Mouse (Mus musculus): ENCODE data around the gene Fastk. TPM values are rescaled to one million over a fixed set of nuclear protein-coding genes. Genes with fewer than 3 reads are reported as not detected.

Fastk gene
- polyA plus RNA-seq, 1 experiment from 2014 or later, result 135 TPM

DNA sequence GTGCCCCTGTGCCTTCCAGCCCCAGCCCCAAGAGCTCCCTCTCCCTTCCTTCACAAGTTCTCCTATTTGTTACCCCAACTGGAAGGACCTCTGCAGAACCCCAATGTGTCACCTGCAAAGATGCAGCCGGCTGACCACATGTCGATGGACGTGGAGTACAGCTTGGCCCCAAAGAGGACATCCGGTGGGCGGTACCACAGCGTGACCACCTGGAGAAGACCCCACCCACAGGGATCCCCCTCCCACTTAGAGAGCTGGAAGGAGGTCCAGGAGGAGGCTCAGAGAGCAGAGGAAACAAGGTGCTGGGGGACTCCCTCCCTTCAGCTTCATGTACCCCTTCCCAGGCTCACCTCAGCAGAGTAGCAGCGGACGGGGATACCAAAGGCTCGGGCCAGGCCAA is 24.7 kb downstream of the Fastk start:
- Histone ChIP-seq H3K4me2 (replicated peaks) (no peak overlapping the region), H3K9me3 (replicated peaks) (no peaks in the 10 kb centered on the region), H3K27me3 (no peaks in the 10 kb centered on the region), H3K36me3 (peaks cover 25% of the 10 kb centered on the region), H3K4me1 (peaks cover 30% of the 10 kb centered on the region), H3K9ac (no peak overlapping the region), H3K4me3 (replicated peaks) (no peak overlapping the region), H3K27ac (replicated peaks) (no peak overlapping the region)
- no peak for ATAC-seq (ENCODE audit: insufficient number of reproducible peaks, low FRiP score, low TSS enrichment, low read depth)
- 85% methylated on average over 9 of the region's 9 CpGs for WGBS

DNA sequence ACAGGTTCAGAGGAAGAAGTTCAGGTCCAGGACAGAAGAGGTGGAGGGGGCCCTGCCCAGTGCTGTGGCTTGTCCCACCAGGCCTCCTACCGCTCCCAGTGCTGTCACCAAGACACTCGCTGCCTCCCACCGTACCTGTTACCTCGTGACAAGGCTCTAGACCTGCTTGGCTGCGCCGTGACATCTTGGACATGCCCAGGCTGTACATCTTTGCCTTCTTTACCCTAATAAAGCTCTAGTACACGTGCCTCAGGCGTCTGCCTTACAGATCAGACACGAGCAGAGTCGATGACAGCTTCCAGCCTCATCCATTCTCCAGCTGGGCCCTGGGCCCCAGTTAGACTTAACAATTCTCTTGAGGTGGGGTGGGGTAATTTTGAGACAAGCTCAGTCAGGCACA is 27.5 kb downstream of the Fastk start:
- ATAC-seq (ENCODE audit: insufficient number of reproducible peaks, low FRiP score, low TSS enrichment, low read depth), result no peak
- Histone ChIP-seq H3K4me2 (replicated peaks) (no peak overlapping the region), H3K9me3 (replicated peaks) (no peaks in the 10 kb centered on the region), H3K4me1 (peaks cover 32% of the 10 kb centered on the region), H3K36me3 (peaks cover 25% of the 10 kb centered on the region), H3K27ac (replicated peaks) (no peak overlapping the region), H3K9ac (no peak overlapping the region), H3K4me3 (replicated peaks) (no peak overlapping the region), H3K27me3 (no peaks in the 10 kb centered on the region)
- WGBS, result 75% methylated on average over 10 of the region's 10 CpGs

DNA sequence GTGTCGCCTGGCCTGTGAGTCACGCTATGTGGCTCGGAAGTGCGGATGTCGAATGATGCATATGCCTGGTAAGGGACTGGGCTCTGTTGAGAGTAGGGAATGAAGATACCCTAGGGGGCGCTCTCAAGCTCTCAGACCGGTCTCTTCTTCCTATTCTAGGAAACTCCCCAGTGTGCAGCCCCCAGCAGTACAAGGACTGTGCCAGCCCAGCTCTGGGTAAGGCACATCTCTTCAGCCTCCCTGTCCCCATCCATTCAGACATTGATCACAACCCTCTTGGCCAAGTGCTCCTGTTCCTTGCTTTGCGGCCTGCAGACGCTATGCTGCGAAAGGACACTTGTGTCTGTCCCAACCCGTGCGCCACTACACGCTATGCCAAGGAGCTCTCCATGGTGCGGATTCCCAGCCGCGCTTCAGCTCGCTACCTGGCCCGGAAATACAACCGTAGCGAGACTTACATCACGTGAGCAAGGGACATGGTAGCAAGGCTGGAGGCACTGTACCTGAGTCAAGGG is 28.8 kb downstream of the Fastk start:
- Histone ChIP-seq H3K4me3 (replicated peaks) (no peak overlapping the region), H3K9ac (no peak overlapping the region), H3K27ac (replicated peaks) (no peak overlapping the region), H3K27me3 (no peaks in the 10 kb centered on the region), H3K9me3 (replicated peaks) (no peaks in the 10 kb centered on the region), H3K4me2 (replicated peaks) (peak overlapping the region; percentile 28), H3K4me1 (peaks cover 28% of the 10 kb centered on the region), H3K36me3 (peaks cover 25% of the 10 kb centered on the region)
- 3% methylated on average over 21 of the region's 21 CpGs for WGBS
- ATAC-seq (ENCODE audit: insufficient number of reproducible peaks, low FRiP score, low TSS enrichment, low read depth), result peak; percentile 8; the same call in 1 of the 2 replicates

DNA sequence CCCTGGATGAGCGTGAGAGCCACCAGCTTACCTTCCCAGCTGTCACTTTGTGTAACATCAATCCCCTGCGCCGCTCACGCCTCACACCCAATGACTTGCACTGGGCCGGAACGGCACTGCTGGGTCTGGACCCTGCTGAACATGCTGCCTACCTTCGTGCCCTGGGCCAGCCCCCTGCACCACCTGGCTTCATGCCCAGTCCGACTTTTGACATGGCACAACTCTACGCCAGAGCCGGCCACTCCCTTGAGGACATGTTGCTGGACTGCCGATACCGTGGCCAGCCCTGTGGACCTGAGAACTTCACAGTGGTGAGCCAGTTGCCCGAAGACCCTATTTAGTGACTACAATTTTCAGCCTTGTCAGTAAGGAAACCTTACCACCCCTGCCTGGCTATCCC is 31.1 kb downstream of the Fastk start:
- 73% methylated on average over 13 of the region's 13 CpGs for WGBS
- Histone ChIP-seq H3K36me3 (peaks cover 1% of the 10 kb centered on the region), H3K27ac (replicated peaks) (no peak overlapping the region), H3K9me3 (replicated peaks) (no peaks in the 10 kb centered on the region), H3K4me1 (peaks cover 28% of the 10 kb centered on the region), H3K9ac (no peak overlapping the region), H3K4me3 (replicated peaks) (no peak overlapping the region), H3K4me2 (replicated peaks) (no peak overlapping the region), H3K27me3 (no peaks in the 10 kb centered on the region)
- no peak for ATAC-seq (ENCODE audit: insufficient number of reproducible peaks, low FRiP score, low TSS enrichment, low read depth)

DNA sequence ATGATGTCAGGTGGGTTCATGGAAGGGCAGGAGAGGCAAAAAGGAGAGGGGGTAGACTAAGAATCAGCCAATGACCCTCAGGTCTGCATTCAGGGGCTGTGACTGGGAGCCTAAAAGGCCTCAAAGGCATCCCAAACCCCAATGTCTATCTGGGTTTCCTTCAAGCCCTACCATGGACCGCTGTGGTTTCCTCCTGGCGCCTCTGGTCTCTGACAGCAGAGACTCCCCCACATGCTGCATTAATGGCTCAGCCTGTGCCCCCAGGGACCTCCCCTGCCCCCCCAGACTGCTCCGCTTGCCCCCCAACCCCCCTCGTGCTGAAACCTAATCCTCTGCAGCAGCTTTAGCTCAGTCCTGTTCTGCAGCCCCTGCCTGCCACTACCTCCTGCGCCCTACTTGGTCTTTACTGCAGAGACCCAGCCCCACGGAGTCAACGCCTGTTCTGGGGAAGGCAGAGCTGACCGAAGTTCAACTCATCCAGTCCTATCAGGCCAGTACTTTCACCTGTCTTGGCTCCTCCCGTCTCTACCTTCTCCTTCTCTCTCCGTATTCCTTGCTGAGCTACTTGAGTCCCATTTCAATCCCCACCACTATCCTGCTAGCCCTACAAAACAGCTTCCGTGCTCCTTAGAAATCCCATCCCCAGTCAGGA is 31.9 kb downstream of the Fastk start, which contains the start of gene Asic3:
Gene Asic3, plus strand, starts transcription at position 351 of the 652 bp plus-strand sequence.
- Histone ChIP-seq H3K9me3 (replicated peaks) (no peaks in the 10 kb centered on the region), H3K4me1 (peaks cover 28% of the 10 kb centered on the region), H3K27ac (replicated peaks) (no peak within 1 kb of the TSS), H3K4me2 (replicated peaks) (no peak within 1 kb of the TSS), H3K27me3 (no peaks in the 10 kb centered on the region), H3K4me3 (replicated peaks) (no peak within 1 kb of the TSS), H3K9ac (no peak within 1 kb of the TSS), H3K36me3 (0 out of 2 replicates have a peak, but pooled peaks cover 3% of the 10 kb centered on the region)
- WGBS, result 18% methylated on average over 11 of the region's 11 CpGs
- ATAC-seq (ENCODE audit: insufficient number of reproducible peaks, low FRiP score, low TSS enrichment, low read depth), result no peak

DNA sequence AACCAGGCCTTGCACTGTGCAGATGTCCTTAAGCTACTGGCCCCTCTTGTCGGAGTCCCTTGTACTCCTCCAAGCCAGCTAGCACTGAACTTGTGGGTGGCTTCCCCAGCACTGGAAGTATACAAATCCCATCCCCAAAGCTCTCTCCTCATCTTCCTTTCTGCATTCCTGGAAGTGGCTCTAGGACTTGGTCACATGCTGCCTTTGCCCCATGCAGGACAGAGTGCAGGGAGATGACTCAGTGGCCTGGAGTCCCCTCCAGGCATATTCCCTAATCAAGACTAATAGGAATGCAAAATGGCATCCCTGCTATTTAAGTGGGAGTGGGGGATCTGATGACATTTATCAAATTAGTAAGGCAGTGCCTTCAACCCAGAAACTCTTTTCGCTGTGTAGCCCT is 33.0 kb downstream of the Fastk start:
- no peak overlapping the region for H3K27ac ChIP-seq (replicated peaks)
- no peaks in the 10 kb centered on the region for H3K9me3 ChIP-seq (replicated peaks)
- H3K4me1 ChIP-seq, result peaks cover 28% of the 10 kb centered on the region
- WGBS, result 81% methylated on average over 2 of the region's 2 CpGs
- H3K4me3 ChIP-seq (replicated peaks), result no peak overlapping the region
- no peak overlapping the region for H3K4me2 ChIP-seq (replicated peaks)
- peaks cover 10% of the 10 kb centered on the region; the same call in 1 of the 2 replicates for H3K36me3 ChIP-seq
- H3K9ac ChIP-seq, result no peak overlapping the region
- ATAC-seq (ENCODE audit: insufficient number of reproducible peaks, low FRiP score, low TSS enrichment, low read depth), result no peak
- no peaks in the 10 kb centered on the region for H3K27me3 ChIP-seq

DNA sequence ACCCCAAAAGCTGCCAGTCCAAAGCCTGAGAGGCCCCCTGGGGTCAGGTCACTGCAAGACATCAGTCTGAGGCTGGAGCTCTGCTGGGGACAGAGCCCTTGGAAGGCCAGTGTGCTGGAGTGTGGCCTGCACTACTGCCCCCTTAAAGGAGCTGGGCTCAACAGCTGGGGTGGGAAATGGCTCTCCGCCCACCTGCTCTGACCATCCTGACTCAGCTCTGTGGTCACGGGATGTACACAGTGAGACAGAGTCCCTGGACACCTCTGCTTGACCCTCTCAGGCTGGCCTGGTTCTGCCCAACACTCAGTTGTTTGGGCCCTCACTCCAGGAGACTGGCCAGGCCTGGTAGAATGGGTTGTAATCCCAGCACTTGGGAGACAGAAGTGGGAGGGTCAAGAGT is 35.6 kb downstream of the Fastk start:
- Histone ChIP-seq H3K9me3 (replicated peaks) (no peaks in the 10 kb centered on the region), H3K4me1 (peaks cover 16% of the 10 kb centered on the region), H3K4me2 (replicated peaks) (no peak overlapping the region), H3K36me3 (peaks cover 28% of the 10 kb centered on the region), H3K4me3 (replicated peaks) (no peak overlapping the region), H3K27ac (replicated peaks) (no peak overlapping the region), H3K9ac (no peak overlapping the region), H3K27me3 (no peaks in the 10 kb centered on the region)
- 82% methylated on average over 2 of the region's 2 CpGs for whole genome bisulfite sequencing
- ATAC-seq (ENCODE audit: insufficient number of reproducible peaks, low FRiP score, low TSS enrichment, low read depth), result no peak

DNA sequence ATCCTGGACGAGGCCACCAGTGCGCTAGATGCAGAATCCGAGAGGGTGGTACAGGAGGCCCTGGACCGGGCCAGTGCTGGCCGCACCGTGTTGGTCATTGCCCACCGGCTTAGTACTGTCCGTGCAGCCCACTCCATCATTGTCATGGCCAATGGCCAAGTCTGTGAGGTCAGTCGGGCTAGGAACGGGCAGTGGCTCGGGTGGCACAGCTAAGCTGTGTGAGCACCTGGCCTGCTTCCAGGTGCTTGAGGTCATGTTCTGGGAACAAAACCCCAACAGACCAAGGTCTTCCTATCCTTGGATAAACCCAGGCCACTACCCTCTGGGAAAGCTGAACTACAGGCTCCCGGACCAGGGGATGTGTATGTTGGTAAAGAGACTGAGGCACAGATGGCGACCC is 36.4 kb downstream of the Fastk start:
- no peak for ATAC-seq (ENCODE audit: insufficient number of reproducible peaks, low FRiP score, low TSS enrichment, low read depth)
- Histone ChIP-seq H3K4me1 (peaks cover 12% of the 10 kb centered on the region), H3K9ac (no peak overlapping the region), H3K4me2 (replicated peaks) (no peak overlapping the region), H3K36me3 (peaks cover 34% of the 10 kb centered on the region), H3K4me3 (replicated peaks) (no peak overlapping the region), H3K27me3 (no peaks in the 10 kb centered on the region), H3K27ac (replicated peaks) (no peak overlapping the region), H3K9me3 (replicated peaks) (no peaks in the 10 kb centered on the region)
- WGBS, result 92% methylated on average over 13 of the region's 13 CpGs

DNA sequence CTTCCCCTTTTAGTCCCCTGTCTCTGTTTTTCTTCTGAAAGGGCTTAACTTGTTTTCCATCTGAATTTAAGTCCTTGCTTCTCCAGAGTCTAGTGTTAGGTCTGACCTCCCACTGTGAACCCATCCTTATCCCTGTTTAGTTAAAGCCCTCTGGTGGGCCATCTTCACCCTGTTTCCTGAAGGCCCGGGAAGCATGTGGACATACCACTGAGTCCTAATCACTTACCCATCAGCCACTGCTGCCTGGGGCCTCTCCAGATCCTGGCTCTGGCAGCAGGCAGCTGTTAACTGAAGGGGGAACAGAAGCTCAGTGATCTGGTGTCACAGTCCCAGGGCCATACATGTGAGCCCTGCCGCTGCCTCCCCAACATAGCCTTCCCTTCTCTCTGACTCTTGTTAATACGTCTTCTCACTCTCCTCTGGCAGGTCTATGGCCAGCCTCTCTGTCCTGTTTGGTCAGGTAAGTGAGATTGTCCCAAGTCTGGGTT is 39.7 kb downstream of the Fastk start:
- Histone ChIP-seq H3K27me3 (no peaks in the 10 kb centered on the region), H3K27ac (replicated peaks) (no peak overlapping the region), H3K4me3 (replicated peaks) (no peak overlapping the region), H3K9ac (no peak overlapping the region), H3K9me3 (replicated peaks) (no peaks in the 10 kb centered on the region), H3K4me2 (replicated peaks) (no peak overlapping the region), H3K4me1 (no peaks in the 10 kb centered on the region), H3K36me3 (peaks cover 65% of the 10 kb centered on the region)
- ATAC-seq (ENCODE audit: insufficient number of reproducible peaks, low FRiP score, low TSS enrichment, low read depth), result no peak
- 75% methylated on average over 3 of the region's 3 CpGs for WGBS

DNA sequence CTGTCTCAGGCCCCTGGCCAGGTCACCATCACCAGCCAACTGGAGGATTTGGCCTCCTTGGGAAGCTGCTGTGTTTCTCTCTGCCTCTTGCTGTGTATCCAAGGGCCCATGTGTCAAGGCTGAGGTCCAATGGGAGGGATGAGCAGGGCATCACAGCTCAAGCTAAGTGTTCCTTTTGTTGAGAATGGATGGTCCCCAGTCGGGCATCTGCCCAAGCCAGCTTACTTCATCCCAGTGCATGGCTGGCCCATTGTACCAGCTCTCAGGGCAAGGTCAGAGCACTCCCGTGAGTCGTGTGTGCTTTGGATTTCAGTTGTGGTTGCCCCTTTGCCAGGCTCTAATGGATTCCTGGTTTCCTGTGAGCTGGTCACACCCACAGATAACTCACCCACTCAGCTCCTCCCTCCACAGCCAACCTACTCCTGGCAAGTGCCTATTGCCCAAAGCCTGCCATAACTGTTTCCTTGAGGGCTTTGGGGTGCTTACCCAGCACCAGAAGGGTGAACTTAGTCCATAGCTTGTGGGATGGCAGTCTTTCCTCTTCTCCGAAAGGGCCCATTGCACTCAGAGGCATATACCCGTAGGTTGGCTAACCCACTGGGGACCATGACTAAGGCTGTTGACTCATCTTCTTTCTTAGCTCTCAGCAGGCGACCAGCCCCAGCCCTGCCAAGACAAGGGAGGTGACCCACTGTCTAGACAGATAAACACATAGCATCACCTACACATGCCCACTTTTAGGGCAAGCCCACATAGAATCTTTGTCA is 40.3 kb downstream of the Fastk start:
- Histone ChIP-seq H3K4me3 (replicated peaks) (no peak overlapping the region), H3K9me3 (replicated peaks) (no peaks in the 10 kb centered on the region), H3K36me3 (peaks cover 67% of the 10 kb centered on the region), H3K27ac (replicated peaks) (no peak overlapping the region), H3K4me1 (no peaks in the 10 kb centered on the region), H3K9ac (no peak overlapping the region), H3K27me3 (no peaks in the 10 kb centered on the region), H3K4me2 (replicated peaks) (no peak overlapping the region)
- no peak for ATAC-seq (ENCODE audit: insufficient number of reproducible peaks, low FRiP score, low TSS enrichment, low read depth)
- 72% methylated on average over 6 of the region's 6 CpGs for WGBS

DNA sequence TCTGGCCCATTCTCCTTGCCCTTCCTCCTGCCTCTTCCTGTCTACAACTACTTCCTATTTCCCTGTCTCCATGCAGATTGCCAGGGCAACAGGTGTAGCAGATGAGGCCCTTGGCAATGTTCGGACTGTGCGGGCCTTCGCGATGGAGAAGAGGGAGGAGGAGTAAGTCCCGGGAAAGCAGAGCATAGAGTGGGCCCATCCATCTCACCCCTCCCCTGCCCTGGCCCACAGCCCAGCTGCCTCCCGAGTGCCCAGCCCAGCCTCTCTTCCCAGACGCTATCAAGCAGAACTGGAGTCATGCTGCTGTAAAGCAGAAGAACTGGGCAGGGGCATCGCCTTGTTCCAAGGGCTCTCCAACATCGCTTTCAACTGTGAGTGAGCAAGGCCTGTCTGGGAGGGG is 43.1 kb downstream of the Fastk start:
- 83% methylated on average over 9 of the region's 9 CpGs for WGBS
- H3K36me3 ChIP-seq, result peaks cover 56% of the 10 kb centered on the region

More for the DNA sequence above, 43.1 kb downstream of the Fastk start:
- Histone ChIP-seq H3K9me3 (replicated peaks) (no peaks in the 10 kb centered on the region), H3K9ac (no peak overlapping the region), H3K27ac (replicated peaks) (no peak overlapping the region), H3K27me3 (no peaks in the 10 kb centered on the region), H3K4me3 (replicated peaks) (no peak overlapping the region), H3K4me1 (no peaks in the 10 kb centered on the region), H3K4me2 (replicated peaks) (no peak overlapping the region)
- no peak for ATAC-seq (ENCODE audit: insufficient number of reproducible peaks, low FRiP score, low TSS enrichment, low read depth)
